Mouse (Mus musculus) left cerebral cortex, adult 8-10 months (tissue): Measurements from ENCODE around the gene Ninj2. TPM values are rescaled to one million over a fixed set of nuclear protein-coding genes. Genes with fewer than 3 reads are reported as not detected.

Experiments
- DNase-seq, 2 experiments: peaks; one replicate each; pipeline ENCODE4 v3.0.0; 2022; ENCODE audit warnings: low spot score in 2 of 2
- total RNA-seq, 4 experiments: library from RNA; stranded (reverse); gene quantifications; 2 replicates each; pipeline ENCODE4 v1.2.4; 2022

The Ninj2 gene
- total RNA-seq, 4 experiments from 2014 or later = 1.3 to 3.0 (median 2.2) TPM

DNA sequence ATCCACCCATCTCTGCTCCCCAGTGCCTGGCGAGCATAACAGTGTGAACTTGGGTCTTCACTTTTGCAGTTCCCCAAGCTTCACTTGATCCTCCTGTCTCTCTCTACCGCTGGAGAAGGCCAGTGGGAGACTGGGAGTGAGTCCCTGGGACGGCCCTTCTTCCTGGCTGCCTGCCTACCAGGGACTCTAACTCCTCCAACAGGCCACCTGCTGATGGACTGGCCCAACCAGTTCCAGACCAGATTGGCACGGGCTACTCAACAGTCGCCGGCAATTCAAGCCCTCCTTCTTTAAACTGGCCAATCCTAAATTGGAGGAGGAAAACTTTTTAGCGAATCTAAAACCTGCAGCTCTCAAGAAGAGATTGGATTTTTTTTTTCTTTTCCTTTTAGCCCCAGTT, 101.8 kb downstream of the Ninj2 start:
- DNase-seq = no peak

DNA sequence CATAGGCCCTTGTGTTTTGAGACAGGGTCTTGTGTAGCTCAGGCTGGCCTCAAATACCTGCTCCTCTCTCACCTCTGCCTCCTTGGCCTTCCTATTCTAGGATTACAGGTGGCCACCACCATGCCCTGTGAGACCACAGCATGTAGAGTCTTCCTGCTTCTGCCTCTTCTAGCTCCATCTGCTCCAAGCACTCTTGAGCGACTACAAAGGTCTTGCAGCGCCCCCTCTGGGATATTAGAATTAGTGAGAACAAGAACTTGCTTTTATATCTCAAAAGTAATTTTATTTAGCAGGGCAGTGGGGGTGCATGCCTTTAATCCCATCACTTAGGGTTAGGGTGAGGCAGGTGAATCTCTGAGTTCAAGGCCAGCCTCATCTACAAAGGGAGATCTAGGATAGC, 103.7 kb downstream of the Ninj2 start:
- DNase-seq = no peak

DNA sequence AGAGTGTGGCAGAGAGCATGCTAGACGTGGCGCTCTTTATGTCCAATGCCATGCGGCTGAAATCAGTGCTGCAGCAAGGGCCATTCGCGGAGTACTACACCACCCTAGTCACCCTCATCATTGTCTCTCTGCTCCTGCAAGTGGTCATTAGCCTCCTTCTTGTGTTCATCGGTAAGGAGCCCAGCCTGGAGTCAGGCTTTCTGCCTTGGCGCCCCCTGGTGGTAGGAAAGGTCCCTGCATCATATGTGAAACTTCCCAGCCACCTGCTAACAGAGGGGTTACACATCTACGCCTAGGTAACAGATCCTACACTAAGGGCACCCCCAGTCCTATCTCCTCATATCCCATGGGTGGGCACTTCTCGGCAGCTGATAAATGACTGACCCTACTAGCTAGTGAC, 104.8 kb downstream of the Ninj2 start:
- peak in 1 of 2 experiments; percentile 73 for DNase-seq

DNA sequence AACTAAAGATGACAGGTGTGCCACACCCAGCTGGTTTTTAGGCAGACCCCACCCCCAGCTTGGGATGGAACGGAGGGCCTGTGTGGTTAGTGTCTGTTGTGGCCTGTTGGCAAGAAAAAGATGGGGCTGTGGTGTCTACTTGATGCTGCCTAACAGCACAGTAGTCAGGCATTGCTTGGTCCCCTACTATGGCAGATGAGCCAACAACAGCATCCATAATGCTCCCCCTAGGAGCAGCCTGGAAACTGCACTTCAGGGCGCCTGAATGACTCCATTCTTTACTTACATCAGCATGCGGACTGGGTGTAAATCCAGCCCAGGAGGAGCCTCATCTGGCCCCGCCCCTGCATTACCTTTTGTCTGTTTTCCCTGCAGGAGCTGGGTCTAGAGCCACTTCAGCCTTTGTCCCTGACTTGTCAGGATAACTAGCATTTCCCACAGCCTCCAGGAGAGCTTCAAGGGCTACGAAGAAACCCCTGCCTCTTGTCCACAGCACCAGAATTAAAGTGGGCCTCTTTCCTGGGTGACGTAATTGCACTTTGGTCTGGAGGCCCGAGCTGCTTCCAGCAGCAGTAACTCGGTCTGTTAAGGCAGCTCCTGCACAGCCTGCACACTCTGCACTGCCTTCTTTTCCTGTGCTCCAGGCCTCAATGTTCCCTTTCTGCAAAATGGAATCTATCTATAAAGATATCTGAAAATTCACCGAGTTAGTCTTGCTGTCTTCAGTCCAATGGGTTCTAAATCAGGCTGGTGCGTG, 106.7 kb downstream of the Ninj2 start:
- DNase-seq = no peak

DNA sequence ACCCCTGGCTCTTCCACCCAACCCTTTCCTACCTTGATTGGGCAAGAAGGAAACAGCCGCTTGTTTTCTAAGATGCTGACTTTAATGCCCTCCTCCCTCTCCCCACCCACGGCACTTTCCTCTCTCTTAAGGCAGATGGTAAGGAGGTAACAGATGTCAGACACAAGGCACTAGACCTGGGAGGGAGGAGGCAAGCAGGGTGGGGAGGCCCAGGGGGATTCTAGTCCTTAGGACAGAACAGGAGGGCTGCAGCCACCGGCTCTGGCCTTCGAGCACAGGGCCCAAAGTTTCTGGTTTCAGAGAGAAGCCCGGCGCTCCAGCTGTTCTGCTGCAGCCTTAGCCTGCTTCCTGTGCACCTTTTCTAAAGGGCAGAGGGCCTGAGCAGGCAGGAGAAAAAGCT, 108.8 kb downstream of the Ninj2 start:
- DNase-seq = no peak

DNA sequence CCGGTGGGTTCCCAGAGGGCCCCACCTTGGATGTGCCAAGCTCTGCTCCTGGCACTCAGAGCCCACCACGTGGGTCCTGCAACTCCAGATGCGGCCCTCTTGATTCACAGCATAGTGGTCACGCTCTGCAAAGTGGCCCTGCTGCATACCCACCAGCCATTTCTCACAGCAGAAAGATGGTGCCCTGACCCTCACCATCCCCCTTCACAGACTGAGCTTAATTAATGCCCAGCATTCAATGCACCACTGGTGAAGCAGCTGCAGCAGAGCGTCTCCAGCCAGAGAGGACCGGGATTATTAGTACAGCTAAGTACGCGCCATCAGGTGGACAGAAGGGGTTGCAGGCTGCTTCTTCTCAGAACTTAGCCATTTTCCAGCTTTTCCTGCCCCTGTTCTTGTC, 109.3 kb downstream of the Ninj2 start:
- no peak for DNase-seq

DNA sequence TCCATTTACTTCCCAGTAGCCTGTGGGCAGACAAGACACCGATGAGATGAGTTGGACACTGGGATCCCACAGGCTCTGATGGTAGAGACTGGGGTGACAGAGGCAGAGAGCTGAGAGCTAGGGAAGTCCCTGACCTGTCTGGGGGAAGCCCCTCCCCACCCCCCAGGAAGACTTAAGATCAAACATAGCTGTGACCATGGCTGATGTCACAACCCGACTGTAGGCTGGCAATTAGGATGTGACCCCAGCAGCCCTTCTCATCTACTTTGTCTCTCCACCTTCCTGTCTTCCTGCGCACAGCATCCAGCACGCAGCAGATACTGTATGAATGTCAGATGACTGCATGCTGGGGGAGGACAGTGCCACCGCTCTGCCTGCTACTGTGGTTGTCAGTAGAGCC, 113.4 kb downstream of the Ninj2 start:
- no peak for DNase-seq

DNA sequence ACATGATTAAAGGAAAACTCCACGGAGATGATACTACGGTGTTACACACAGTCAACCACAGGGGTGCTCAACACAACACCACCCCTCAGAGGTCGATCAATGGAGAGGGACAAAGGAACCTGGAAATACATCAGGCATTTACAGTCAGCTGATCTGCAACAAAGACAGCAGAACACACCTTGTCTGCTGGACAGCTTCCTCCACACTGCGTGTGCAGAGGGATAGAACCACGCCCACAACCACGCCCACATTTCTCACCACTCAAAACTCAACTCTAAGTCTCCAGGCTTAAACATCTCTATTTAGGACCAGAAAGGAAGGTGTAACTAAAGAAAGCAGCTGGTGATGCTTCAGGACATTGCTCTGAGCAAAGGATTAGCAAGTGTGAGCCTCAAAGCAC, 118.4 kb downstream of the Ninj2 start:
- DNase-seq = no peak

DNA sequence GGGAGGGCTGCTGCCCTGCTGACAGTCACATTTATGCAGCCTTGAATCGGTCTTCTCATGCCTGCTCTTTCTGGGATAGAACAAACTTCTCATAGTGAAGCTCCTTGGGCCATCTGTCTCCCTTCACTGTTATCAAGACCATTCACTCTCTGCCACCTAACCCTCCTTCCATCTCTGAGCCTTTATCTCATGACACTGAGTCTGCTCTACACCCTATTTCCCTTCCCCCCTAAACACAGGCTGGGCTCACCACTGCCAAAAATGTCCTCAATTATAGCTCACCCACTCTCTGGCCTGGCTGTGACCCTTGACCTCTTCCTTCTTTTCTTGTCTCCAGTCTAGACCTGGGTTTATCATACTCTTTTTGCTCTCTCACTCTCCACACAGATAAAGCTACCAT, 123.6 kb downstream of the Ninj2 start:
- DNase-seq = no peak

DNA sequence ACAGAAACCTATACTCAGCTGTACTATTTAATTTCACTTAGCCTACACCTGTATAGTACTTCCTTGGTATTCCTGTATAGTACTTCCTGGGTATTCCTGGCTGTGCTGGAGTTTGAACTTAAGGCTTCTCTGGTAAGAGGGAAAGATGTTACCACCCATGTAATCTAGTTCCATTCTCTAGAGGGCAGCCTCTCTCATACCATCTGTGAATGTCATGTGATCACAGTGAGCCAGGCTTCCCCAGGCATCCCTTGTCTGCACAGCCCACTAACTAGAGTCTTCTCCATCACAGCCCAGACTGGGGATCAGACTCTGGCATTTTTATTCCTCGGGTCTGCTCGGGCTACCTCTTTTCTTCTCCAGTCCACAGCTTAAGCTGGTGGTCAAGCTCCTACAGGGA, 126.1 kb downstream of the Ninj2 start:
- no peak for DNase-seq

DNA sequence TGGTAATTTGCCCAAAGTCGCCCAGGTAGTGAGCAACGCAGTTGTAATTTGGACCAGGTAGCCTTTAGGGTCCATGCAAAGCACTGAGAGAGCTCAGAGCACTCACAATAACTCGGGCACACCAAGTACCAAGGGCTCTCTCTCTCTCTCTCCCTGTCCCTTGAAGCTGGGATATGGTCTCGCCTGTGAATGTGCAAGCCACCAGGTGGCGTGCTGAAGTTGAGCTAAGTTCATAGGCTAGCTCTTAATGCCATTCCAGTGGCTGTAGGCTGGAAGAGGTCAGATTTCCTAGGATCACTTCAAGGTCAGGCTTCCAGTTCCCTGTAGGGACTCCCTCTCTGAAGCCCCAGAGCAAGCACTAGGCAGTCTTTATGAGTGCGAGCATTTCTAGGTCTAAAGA, 129.5 kb downstream of the Ninj2 start:
- peak; percentile 19 to 21 for DNase-seq

DNA sequence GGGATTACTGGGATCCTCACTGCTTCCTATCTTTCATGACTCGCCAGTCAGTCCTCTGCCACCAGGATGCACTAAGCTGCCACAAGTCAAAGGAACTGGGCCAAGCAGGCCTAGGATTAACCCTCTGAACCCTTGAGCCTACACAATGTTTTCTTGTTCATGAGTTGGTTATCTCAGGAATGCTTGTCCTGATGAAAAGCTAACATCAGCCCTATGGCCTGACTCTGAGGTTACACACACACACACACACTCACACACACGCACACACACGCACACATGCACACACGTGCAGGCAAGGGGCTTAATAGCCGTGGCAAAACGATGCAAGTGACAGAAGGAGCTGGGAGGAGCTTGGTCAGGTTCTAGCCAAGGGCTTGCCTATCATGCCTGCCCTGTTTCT, 132.2 kb downstream of the Ninj2 start:
- DNase-seq = no peak

DNA sequence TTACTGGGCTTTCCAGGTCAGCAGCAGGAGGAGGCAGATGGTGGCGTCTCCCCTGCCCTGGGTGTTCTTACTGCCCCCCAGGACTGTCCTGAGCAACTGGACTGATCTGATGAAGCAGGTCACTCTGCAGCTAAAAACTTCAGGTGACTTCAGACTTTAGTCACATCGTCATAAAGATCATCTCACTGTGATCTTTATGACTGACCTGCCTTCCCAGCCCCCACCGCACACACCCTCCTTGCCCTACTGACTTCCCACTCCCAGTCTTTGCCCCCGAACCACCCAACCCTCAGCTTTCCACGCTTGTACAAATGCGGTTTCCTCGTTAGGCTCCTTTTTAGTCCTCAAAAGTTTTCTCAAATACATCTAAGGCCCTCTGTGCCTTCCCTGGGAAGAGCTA, 133.9 kb downstream of the Ninj2 start:
- no peak for DNase-seq

DNA sequence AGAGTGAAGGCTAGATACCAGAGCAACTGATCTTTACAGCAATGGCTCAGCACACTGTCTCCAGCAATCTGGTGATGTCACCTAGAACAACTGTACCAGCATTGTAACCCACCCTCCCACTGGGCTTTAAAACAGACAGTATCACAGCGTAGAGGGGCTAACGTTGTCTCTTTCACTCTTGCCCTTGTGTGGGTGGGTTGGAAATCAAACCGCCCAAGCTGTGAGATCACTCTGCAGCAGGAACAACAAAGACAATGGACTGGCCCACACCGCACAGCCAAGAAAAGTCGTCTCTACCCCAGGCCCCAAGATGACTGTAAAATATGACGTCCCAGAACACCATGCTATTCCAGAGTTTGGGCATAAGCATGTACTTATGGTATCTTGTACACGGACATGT, 136.7 kb downstream of the Ninj2 start:
- no peak for DNase-seq

DNA sequence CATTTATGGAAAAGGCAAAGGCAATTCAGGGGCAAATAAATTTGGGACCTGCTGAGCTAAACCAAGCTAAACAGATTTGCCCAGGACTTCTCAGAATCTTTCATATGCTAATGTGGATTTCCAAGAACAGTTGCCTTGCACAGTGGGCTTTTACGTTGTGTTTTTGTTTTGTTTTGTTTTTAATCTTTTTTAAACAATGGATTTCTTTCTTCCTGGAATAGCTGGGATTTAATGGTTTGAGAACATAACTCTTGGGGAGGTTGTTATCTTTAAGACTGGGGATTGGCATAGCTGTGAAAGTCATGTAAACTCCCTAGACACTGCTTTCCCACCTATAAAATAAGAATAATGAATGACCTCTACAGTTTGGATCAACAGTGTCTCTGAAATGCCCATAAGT, 137.3 kb downstream of the Ninj2 start:
- DNase-seq = no peak

DNA sequence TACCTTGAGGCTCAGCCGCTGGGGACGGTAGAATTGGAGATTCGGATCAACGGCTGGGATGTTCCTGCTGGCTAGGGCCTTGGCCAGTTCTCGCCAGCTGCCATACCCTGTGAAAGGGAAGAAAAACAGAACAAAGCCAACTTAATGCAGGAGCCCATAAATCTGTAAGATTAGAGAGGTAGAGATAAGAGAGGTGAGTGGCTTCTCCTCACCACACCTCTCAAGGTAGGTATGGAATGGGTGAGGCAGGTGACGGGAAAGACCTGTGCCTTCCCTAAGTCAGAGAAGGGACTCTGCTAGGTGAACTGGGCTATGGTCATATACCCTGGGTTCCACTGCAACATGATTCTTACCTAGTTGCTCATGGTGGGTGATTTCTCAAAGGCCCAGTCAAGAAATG, 139.7 kb downstream of the Ninj2 start:
- no peak for DNase-seq

DNA sequence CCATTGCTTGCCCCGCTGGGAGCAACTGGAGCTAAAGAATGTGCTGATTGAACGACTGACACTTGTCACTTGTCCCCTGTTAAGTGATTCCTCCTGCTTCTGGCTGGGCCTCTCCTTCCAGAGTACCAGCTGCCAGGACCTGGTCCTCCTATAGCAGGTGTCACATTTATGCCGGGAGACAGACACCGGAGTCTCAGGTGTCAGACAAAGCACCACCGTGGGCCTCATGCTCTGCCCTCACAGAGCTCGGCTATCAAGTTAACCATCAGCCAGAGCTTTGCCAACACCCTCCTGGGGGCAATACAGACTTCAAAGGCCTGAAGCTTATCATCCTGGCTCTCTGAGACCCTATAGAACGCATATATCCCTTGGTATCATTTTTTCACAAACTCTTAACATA, 142.7 kb downstream of the Ninj2 start:
- no peak for DNase-seq

DNA sequence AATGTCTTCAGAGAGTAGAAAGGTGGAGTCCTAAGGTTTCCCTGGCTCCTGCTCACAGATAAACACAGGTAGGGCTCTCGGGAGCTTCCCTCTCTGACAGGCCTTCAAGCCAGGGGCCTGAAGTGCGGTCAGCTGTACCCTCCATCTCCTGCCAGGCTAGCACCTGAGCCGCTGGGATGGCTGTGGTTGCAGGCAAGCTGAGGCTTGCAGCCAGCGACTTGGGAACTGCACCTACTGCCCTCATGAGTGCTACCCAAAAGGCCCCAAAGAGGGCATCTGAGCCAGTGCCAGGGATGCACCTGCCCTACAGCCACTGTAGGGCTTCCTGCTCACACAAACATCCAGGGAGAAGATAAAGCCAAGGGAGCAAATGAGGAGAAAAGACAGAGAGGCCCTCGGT, 147.3 kb downstream of the Ninj2 start:
- DNase-seq = no peak

DNA sequence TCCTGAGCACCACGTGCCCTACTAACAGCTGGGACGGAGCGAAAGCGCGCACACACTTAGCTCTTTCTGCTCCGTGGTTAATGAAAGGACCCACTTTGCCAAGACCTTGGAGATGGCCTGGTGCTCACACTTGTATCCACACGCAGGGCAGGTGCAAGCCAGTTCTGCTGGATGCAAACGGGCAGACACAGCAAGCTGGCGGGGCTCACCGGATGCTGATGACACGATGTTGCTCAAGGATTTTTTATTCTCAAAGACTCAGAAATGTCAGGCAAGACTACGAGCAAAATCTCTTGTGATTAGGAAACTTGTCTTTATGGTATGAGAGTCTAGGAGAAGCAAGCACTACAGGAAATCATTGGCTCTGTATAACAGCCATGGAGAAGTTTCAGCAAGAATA, 148.3 kb downstream of the Ninj2 start:
- no peak for DNase-seq

DNA sequence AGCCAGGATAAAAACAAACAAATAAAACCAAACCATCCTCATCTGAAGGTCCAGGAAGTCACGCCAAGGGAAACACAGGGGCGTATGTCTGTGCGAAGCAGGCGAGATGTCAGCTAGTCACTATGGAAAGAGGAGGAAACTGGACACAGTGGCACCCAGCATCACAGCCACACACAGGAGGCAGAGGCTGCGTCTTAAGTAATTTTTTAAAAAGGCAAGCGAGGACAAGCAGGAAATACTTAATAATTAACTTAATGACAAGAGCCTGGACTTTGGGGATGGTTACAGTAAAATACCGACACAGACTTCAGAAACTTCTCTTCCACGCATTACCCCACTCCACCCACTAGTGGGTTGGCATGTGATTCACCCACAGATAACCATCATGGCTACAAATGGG, 149.4 kb downstream of the Ninj2 start:
- no peak for DNase-seq

DNA sequence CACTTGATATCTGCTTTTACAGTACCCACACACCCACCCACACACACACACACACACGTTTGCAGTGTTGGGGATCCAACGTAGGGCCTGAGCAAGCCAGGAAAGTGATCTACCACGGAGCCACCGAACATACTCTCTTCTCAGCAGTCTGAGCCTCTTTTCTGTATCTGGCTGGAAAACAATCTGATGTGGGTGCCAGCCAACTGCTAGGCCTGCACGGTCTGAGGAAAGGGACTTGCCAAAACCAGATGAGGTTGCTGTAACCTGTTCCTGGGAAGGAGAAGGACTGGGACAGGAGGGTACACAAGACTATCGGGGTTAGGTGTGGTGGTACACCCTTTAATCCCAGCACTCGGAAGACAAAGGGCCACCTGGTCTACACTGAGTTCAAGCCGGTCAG, 150.1 kb downstream of the Ninj2 start:
- no peak for DNase-seq

DNA sequence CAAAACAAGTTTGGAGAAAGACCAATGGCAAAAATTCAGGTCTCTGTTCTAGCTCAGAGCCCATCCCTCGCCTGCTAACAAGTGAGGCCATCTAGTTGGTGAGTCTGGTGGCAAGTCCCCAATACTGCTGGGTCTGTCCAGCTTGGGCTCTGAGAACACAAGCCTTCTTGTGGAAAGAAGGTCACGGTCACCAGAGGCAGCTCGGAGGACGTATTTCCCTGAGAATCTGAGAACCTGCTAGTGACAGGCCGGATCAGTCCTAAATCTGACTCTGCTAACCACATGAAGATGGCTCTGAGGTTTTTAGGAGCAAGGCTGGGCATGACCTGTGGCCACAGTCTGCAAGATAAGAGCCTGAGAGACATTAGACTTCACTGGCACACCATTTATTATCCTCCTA, 153.5 kb downstream of the Ninj2 start:
- DNase-seq = no peak

DNA sequence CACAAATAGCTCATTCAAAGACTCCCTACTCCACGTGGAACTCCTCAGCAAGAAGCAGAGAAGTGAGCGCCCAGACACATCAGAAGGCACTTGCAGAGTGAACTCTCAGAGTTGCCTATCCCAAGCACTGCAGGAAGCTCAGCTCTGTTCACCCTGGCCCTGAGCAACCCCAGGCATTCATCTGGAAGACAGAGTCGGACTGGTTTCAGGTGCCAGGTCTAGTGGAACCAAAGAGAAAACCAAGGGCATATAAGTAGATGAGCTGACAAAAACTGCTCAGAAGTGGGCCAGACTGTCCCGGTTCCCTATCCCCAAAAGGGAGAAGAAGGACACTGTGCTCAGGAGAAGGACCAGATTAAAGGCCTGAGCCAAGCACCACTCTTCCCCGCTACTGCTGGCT, 156.7 kb downstream of the Ninj2 start:
- no peak for DNase-seq
